Mouse (Mus musculus) 3T3-L1 (cell line): ENCODE measurements at regions not wholly inside any gene's neighbourhood (a gene's known extent, or its start where the extent isn't known, plus 50 kb on each side); places are given as distances from the start of the nearest gene placed in this dataset.

Experiments used
- DNase-seq: peaks from one replicate; pipeline ENCODE4 v3.0.0-alpha.2; 2015; ENCODE audit warnings: low read depth, low spot score

GRCm38 (mm10) chr9:92045472-92045905, 147.2 kb upstream of the Plscr5 start:
- DNase-seq, result no peak

- DNase-seq, result no peak
These were observed 148.6 kb upstream of the Plscr5 start for GRCm38 (mm10) chr9:92044161-92044560.

GRCm38 (mm10) chr9:92016521-92016920, 176.2 kb upstream of the Plscr5 start:
- no peak for DNase-seq

GRCm38 (mm10) chr9:92015923-92016322, 176.8 kb upstream of the Plscr5 start:
- no peak for DNase-seq

GRCm38 (mm10) chr9:91988240-91988639, 204.5 kb upstream of the Plscr5 start:
- no peak for DNase-seq

- no peak for DNase-seq
These were observed 210.6 kb upstream of the Plscr5 start for GRCm38 (mm10) chr9:91981955-91982621.

- DNase-seq, result no peak
These were observed 211.2 kb upstream of the Plscr5 start for GRCm38 (mm10) chr9:91981499-91981898.

GRCm38 (mm10) chr9:91964051-91964450, 228.7 kb upstream of the Plscr5 start:
- DNase-seq, result no peak

GRCm38 (mm10) chr9:91962726-91963125, 230.0 kb upstream of the Plscr5 start:
- DNase-seq, result no peak

- DNase-seq, result no peak
These were observed 231.1 kb upstream of the Plscr5 start for GRCm38 (mm10) chr9:91961666-91962065.

GRCm38 (mm10) chr9:91960556-91961325, 232.0 kb upstream of the Plscr5 start:
- no peak for DNase-seq

- DNase-seq, result no peak
These were observed 233.1 kb upstream of the Plscr5 start for GRCm38 (mm10) chr9:91959592-91959991.

- DNase-seq, result no peak
These were observed 233.7 kb upstream of the Plscr5 start for GRCm38 (mm10) chr9:91959076-91959475.

- no peak for DNase-seq
These were observed 234.3 kb upstream of the Plscr5 start for GRCm38 (mm10) chr9:91958421-91958820.

- no peak for DNase-seq
These were observed 235.7 kb upstream of the Plscr5 start for GRCm38 (mm10) chr9:91957061-91957460.

GRCm38 (mm10) chr9:91948746-91949145, 244.0 kb upstream of the Plscr5 start:
- DNase-seq, result no peak

GRCm38 (mm10) chr9:91942001-91942400, 250.7 kb upstream of the Plscr5 start:
- DNase-seq, result no peak

GRCm38 (mm10) chr9:91938729-91939128, 254.0 kb upstream of the Plscr5 start:
- no peak for DNase-seq

- DNase-seq, result no peak
These were observed 288.7 kb upstream of the Plscr5 start for GRCm38 (mm10) chr9:91904066-91904465.

GRCm38 (mm10) chr9:91900956-91901355, 291.8 kb upstream of the Plscr5 start:
- DNase-seq, result no peak

- DNase-seq, result no peak
These were observed 315.9 kb upstream of the Plscr5 start for GRCm38 (mm10) chr9:91876823-91877222.

- DNase-seq, result no peak
These were observed 361.2 kb upstream of the Plscr5 start for GRCm38 (mm10) chr9:91831556-91831955.
